Mouse (Mus musculus) adrenal gland, postnatal 36 days (tissue): Measurements from ENCODE around the gene Msh4. TPM values are rescaled to one million over a fixed set of nuclear protein-coding genes. Genes with fewer than 3 reads are reported as not detected.

Source experiments
- DNase-seq, 2 experiments: peaks; one replicate each; pipeline ENCODE4 v3.0.0; 2021; ENCODE audit warnings: mixed read lengths in 1 of 2
- long read RNA-seq, 2 experiments: library from polyadenylated mRNA; stranded (forward); transcript quantifications; one replicate each; pipeline ENCODE4 v2.0.0; 2021; ENCODE audit warnings: borderline sequencing depth in 2 of 2
- total RNA-seq, 2 experiments: library from RNA; stranded (reverse); gene quantifications; 2 replicates each; pipeline ENCODE4 v1.2.3; 2021

Gene Msh4
- under 1 TPM; 0.07 to 0.13 TPM for total RNA-seq
- long read RNA-seq, experiment 1 = 0 reads
- long read RNA-seq, experiment 2 = 0 reads

- DNase-seq = no peak
These were observed at the start of gene Msh4 for GRCm38 (mm10) chr3:153906136-153906871. Msh4 (minus strand) TSS chr3:153906138.

GRCm38 (mm10) chr3:153948176-153948575 lies 42.2 kb upstream of the Msh4 start:
- DNase-seq = no peak

GRCm38 (mm10) chr3:153947271-153947670 lies 41.3 kb upstream of the Msh4 start:
- no peak for DNase-seq

- peak; percentile 100 for DNase-seq
These were observed 38.5 kb upstream of the Msh4 start, which contains the start of gene Acadm for GRCm38 (mm10) chr3:153944335-153944990. Acadm (minus strand) TSS chr3:153944632.

GRCm38 (mm10) chr3:153943901-153944334 lies 38.0 kb upstream of the Msh4 start:
- peak in 1 of 2 experiments; percentile 54 for DNase-seq

GRCm38 (mm10) chr3:153943003-153943640 lies 37.2 kb upstream of the Msh4 start:
- DNase-seq = no peak

- no peak for DNase-seq
These were observed 35.7 kb upstream of the Msh4 start for GRCm38 (mm10) chr3:153941613-153942012.

- no peak for DNase-seq
These were observed 34.5 kb upstream of the Msh4 start for GRCm38 (mm10) chr3:153940486-153940885.

- DNase-seq = no peak
These were observed 34.1 kb upstream of the Msh4 start for GRCm38 (mm10) chr3:153940021-153940420.

- DNase-seq = no peak
These were observed 31.3 kb upstream of the Msh4 start for GRCm38 (mm10) chr3:153937116-153937810.

GRCm38 (mm10) chr3:153935878-153936277 lies 29.9 kb upstream of the Msh4 start:
- no peak for DNase-seq

GRCm38 (mm10) chr3:153932461-153932860 lies 26.5 kb upstream of the Msh4 start:
- DNase-seq = no peak

- no peak for DNase-seq
These were observed 23.6 kb upstream of the Msh4 start for GRCm38 (mm10) chr3:153929526-153929925.

- DNase-seq = no peak
These were observed 20.4 kb upstream of the Msh4 start for GRCm38 (mm10) chr3:153926333-153926732.

- DNase-seq = peak in 1 of 2 experiments; percentile 32
These were observed 15.4 kb upstream of the Msh4 start for GRCm38 (mm10) chr3:153921147-153921910.

GRCm38 (mm10) chr3:153917200-153917599 lies 11.3 kb upstream of the Msh4 start:
- DNase-seq = peak; percentile 18 to 36

- peak; percentile 27 to 28 for DNase-seq
These were observed 7.7 kb upstream of the Msh4 start for GRCm38 (mm10) chr3:153913510-153914243.

- peak; percentile 95 to 96 for DNase-seq
These were observed 6.9 kb upstream of the Msh4 start, which contains the start of gene Rabggtb for GRCm38 (mm10) chr3:153912546-153913509. Rabggtb (minus strand) TSS chr3:153913009.

GRCm38 (mm10) chr3:153911882-153912440 lies 6.0 kb upstream of the Msh4 start:
- DNase-seq = no peak
